Mouse (Mus musculus) olfactory bulb, adult 2 months (tissue): ENCODE results near the gene Ndufaf8.

Source experiments
- CTCF ChIP-seq: fragments of 200-500 bp; IDR thresholded peaks from 2 replicates; pipeline ENCODE4 v1.5.1; 2012; ENCODE audit warnings: low read depth, mild to moderate bottlenecking, low read length, moderate library complexity; ENCODE audit not compliant: insufficient read depth
- POLR2A ChIP-seq: fragments of 200-500 bp; IDR thresholded peaks from 2 replicates; pipeline ENCODE4 v1.6.1; 2012; ENCODE audit warnings: mild to moderate bottlenecking, low read depth, low read length, moderate library complexity; ENCODE audit not compliant: insufficient read depth

DNA sequence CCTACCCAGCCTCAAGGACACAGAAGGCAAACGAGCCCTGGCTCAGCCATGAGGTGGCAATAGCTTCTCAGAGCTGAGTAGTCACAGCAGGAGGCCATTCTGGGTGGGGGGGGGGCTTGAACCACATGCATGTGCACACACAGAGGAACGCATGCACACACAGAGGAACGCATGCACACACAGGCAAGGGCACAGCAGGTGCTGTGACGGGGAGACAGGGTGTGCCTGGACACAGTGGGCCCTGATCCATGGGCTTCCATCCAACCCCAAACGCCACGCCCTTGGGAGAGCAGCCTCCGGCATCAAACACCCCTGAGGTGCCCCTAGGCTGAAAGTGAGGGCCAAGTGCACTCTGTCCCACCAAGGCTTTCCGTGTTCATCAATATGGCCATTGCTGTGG is 37.5 kb downstream of the Ndufaf8 start:
- TF ChIP-seq POLR2A (no peak), CTCF (no peak)
